Mouse (Mus musculus) cerebellum, adult 9-11 months (tissue): ENCODE measurements around the gene Lamtor2.

Experiments used
- DNase-seq: peaks from one replicate; pipeline ENCODE4 v3.0.0; 2022

Lamtor2 gene

DNA sequence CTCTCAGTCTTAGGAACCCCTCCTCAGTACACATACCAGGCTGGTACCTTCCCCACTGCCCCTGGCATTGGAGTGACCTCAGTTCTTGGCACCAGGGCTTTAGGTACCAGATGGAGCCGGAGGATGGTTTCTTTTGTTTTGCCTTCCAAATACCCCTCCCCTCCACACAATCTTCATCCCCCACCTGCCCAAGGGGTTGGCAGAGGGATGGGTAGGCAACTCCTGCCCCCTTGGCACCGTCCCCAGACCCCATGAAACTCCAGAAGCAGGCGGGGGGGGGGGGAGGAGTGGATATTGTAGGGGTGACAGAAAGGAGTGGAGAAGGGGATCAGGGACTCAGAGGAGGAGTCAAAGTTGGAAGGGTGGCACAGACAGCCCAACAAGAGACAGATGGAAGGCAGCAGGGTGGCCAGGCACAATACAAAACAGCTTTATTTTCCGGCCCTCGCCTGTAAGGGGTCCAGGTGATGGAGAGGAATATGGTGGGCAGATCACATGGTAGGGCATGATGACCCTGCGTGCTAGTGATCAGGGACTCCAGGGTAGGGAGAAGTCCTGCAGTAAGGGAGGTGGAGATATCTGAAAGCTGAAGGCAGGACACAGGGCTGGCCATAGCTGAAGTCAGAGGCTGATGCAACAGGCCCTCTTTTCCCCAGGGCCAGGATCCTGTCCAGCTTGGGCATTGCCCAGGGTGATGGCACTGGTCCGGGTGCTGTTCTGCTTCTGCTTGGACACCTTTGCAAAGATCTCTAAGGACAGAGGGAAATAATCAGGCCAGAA, 11.1 kb downstream of the Lamtor2 start:
- DNase-seq: peak; percentile 70

DNA sequence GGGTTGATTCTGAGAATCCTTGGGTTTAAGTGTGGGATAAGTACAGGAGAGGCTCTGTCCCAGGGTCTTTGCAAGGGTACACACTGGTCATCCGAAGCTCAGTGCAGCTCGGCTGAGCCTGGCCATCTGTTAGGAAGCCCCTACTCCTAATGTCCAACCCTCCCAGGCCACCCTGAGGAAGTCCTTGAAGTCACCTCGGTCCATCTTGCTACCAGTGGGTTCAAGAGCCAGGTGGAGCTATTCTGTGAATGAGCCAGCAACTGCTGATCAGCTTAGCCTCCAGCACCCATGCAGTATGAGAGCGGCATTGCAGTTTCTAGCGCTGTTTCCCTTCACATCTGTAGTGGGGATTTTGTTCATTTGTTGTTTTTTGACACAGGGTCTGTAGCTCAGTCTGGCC, 12.8 kb downstream of the Lamtor2 start:
- no peak for DNase-seq

DNA sequence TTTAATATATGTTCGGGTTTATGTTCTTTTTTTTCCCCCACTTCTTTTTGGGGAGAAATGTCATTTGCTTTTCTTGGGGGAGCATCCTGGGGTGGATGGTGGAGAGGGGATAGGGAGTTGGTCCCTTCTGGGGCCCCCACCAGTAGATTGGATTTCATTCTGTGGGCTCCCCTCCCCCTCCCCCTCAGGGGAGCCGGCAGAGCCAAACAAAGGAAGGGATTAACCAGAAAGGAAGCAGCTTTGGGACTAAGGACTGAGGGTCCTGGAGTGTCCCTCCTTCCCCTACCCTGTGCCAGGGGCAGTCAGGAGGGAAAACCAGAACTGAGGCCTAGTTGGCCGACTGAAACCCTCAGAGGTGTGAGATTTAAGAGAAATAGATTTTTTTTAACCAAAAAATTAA, 13.5 kb downstream of the Lamtor2 start:
- no peak for DNase-seq

DNA sequence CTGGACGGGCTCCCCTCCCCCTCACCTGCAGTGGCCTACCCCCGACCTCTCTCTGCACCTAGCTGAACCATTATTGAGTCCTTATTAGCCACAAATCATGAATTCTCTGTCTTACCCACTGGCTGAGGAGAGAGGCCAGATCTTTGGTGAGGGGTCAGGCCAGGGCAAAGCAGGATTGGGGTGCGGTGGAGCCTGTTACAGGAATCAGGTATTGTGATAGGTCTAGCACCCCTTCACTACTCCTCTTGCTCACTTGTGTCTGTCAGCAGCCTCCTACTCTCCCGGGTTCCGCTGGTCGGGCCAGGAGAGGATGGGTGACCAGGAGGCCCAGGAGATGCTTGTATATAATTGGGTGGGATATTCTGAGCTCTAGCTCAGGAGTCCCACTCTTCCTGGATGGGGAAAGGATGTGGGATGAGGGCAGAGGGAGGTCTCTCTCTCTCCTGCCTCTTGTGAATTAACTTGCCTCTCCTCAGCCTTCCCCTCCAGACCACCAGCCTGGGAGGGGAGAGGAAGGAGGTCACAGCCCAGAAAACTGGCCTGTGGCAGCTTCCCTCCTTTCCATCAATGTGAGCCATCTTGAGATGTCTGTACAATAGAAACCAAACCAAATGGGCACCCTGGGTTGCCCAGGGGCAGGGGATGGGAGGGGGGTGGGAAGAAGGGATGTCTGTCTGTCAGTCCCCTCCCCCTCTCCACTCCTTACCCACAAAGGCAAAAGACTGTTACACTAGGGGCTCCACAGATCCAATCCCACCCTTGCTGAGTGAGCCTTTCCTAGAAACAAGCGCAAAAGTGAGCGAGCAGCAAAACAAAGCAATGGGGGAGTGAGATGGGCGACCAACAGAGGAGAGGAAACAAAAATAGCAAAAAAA, 14.4 kb downstream of the Lamtor2 start:
- DNase-seq: no peak

DNA sequence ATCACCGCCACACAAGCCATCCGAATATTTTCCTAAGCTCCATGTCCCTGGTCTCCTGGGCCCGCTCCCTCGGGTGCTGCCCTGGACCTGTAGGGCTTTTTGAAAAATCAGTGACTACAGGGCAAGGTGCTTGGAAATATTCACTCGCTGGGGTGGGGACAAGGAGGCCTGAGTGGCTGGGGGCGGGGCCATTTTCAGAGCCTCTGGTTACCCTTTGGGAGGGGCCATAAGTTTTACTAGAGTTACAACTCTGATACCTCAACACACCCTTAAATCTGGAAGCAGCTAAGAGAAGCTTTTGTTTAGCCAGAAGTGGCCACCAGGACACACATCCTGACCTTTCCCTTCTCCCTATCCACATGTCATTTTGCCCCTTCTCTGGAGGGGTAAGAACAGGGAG, 15.7 kb downstream of the Lamtor2 start:
- no peak for DNase-seq

DNA sequence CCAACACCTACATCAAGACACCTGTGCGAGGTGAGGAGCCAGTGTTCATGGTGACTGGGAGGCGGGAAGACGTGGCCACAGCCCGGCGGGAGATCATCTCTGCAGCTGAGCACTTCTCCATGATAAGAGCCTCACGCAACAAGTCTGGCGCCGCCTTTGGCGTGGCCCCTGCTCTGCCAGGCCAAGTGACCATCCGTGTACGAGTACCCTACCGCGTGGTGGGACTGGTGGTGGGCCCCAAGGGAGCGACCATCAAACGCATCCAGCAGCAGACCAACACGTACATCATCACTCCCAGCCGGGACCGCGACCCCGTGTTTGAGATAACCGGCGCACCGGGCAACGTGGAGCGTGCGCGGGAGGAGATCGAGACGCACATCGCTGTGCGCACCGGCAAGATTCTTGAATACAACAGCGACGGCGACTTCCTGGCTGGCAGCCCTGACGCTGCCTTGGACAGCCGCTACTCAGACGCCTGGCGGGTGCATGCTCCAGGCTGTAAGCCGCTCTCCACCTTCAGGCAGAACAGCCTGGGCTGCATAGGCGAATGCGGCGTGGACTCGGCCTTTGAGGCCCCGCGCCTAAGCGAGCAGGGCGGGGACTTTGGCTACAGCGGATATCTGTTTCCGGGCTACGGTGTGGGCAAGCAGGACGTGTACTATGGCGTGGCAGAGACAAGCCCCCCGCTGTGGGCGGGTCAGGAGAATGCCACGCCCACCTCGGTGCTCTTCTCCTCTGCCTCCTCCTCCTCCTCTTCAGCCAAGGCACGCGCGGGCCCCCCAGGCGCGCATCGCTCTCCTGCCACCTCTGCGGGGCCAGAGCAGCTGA, 16.6 kb downstream of the Lamtor2 start:
- DNase-seq: peak; percentile 86

DNA sequence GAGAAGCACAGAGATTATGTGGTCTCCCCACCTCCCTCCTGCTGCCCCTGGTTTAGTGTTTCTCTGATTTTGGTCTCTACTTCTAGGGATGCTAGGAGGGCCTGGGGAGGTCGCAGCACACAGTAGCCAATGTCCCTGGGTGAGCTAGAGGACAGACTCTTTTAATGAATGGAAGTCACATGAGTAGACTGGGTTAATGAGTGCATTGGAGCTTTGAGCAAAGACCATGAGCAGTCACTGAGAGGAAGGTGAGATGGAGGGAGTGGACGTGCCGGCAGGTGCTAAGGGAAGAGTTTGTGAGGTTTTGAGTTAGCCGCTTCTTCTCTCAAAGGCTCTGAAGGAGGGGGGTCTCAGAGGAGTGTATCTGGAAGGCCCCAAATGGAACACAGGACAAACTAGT, 17.3 kb downstream of the Lamtor2 start:
- DNase-seq: no peak

DNA sequence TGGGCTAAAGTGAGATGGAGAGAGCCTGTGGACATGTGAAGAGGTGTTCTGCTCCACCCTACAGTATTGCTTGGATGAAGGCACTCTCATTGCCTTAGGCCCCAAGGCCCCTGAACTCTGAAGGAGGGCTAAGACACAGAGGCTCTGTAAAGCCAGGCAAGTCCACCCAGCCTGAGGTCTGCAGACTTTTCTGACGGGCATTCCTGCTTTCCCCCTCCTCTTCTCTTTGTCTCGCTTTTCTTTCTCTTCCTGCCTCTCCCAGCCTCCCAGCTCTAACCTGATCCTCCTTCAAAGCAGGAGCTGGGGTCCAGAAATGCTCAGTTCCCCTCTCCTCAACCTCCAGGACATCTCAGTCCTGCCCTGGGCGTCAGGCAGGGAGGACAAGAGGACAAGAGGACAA, 17.9 kb downstream of the Lamtor2 start:
- no peak for DNase-seq

DNA sequence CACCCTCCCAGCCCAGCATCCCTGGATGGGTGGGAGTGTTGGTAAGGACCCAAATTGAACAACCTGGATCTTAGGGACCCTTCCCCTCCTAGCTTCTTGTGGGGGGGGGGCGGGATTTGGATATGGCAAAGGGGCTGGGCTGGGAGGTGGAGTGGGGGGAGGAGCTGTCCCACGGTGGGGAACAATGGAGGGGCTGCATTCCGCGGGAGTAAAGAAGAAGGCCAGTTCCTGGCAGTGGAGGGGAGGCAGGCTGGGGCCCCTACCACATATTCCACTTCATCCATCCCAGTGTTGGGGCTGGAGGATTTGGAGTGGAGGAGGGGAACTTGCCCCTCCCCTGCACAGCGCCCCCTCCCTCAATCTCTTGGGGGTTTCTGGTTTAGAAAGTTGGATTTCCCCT, 19.2 kb downstream of the Lamtor2 start:
- peak; percentile 45 for DNase-seq

DNA sequence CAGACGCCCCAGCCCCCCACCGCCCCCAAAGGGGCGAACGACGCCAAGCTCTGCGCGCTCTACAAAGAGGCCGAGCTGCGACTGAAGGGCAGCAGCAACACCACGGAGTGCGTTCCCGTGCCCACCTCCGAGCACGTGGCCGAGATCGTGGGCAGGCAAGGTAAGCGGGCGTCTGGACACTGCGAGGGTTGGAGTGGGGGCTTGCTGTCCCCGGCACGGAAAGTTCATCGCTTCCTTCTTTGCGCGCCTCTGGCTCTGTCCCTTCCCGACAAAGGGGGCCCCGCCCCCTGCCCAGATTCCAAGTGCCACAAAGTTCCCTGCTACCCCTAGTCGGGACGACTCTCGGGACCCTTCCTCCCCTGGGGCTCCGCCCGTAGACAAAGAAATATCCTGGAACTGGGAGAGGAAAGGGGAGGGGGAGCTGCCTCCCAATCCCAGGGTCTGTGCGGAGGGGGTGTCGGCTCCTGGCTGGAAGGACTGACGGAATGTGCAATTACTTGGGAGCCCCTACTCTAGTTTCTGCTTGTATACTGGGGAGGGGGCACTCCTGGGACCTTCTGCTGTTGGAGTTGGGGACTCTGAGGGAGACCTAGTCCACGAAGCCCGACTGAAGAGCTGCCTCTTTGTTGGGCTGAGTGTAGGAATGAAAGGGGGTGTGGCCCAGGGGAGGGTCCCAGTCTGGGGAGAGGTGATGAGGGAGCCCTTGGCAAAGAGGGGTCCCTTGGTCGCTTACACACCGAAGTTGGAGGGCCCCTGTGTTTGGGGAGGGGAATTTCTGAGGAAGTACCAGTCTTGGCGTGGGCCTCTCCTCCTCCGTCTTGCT, 20.0 kb downstream of the Lamtor2 start:
- DNase-seq: peak; percentile 71

DNA sequence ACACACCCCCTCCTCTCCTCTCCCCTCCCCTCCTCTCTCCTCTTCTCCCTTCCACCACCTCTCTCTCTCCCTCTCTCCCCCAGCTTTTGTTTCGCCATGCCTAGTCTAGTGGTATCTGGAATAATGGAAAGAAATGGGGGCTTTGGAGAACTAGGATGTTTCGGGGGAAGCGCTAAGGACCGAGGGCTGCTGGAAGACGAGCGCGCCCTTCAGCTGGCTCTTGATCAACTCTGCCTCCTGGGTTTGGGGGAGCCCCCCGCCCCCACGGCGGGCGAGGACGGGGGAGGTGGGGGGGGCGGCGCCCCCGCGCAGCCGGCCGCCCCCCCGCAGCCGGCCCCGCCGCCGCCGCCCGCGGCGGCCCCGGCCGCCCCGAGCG, 20.6 kb downstream of the Lamtor2 start, which contains the start of gene Mex3a:
Gene Mex3a, plus strand, starts transcription at position 97 of the 376 bp plus-strand sequence.
- peak; percentile 51 for DNase-seq

DNA sequence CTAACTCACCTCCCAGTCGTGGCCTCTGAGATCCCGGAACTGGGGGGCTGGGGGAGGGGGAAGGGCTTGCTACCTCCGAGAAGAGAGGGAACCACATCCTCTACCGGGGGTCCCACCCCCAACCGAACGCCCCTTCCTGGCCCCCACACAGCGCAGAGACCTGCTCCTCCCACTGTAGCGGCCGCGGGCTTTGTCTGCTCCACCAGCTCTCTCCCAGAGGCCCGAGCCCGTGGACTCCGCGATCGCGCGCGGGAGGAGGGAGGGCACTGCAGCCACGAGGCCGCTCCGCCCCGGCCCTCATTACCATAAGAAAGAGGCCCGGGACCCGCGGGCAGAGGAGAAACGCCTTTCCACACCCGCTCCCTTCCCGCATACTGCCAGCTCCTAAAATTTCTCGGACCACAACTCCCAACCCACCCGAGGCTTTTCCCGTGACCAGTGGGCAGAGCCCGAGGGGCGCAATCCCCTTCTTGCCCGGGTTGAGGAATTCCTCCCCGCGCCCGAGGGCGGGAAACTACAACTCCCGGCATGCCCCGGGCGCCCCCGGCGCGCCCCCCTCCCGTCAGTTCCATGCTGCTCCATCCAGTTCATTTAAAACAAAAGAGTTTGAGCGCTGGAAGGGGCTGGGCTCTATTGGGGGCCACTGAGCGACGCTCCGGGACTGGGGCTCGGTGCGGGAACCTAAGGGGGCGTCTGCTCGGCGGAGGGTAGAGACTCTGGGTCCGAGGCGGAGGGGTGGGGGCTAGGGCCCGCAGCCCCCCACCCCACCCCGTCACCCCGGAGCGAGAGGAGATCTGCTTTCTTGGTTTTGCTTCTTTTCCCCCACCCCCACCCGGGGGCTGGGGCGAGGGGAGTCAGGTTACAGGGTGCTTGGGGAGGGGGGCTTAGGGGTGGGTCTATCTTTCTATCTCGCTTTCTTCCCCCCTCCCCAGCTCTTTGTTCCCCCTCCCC, 21.3 kb downstream of the Lamtor2 start:
- peak; percentile 89 for DNase-seq

DNA sequence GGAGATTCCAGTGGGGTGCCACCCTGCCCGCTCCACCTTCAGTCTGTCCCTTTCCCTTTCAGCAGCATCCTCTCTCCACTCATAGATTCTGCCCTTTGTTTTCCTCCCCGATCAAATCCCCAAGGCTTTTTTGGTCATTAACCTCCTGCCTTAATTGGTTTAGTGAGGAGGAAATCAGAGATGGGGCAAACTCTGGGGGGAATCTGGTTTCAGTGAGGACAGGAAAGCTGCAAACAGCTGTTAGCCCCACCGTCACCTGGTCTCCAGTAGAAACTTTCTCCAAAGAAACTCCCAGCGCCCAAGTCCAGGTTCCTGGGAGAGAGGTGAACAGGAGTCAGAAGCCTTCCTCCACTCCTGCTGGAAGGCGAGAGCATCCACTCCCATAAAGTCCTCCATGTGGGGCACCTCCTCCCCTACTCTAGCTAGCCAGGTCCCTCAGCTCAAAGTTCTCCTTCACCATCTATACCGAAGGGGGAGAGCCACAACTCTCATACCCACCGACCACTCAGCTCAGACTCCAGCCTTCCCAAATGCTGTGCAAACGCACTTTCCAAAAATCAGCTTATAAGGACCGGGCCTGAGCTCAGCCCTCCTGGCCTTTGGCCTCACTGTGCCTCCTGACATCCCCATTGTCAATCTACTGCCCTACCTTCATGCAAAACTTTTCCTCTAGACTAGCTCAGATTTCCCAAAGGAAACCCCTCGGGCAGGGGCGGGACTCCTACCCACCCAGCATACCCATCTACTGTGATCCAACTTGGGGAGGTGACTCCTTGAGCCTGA, 22.6 kb downstream of the Lamtor2 start:
- DNase-seq: no peak

DNA sequence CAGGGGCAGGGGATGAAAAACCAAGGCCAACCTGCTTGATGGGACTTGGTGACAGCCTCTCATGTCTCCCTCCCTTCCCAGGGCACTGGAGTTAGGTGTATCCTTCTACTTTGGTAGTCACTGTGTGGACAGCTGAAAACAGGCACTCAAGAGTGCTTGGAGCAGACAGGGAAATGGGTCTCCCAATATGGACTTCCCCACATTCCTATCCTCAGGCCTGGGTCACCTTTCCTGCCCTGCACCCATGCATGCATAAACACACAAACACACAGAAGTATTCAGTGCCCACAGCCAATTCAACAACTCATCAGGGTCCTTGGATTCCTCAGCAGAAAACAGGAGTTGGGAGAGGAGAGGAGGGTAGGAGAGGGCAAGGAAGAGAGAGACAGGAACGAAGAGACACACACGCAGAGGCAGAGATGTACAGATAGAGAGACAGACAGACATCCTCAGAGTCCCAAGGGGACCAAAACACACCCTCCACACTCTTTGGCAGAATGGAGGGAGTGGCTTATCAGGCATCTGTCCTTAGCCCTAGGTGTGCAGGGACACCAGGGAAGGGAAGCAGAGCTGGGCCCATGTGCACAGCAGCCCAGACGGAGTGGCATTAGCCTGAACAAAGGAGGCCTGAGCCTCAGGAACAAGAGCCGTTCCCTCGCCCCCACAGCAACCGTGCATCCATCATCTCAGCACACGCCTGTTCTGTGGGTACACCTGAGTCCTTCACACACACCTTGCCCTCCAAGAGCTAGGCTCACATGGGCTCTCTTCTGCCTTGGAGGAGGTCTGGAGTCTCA, 23.5 kb downstream of the Lamtor2 start:
- no peak for DNase-seq

DNA sequence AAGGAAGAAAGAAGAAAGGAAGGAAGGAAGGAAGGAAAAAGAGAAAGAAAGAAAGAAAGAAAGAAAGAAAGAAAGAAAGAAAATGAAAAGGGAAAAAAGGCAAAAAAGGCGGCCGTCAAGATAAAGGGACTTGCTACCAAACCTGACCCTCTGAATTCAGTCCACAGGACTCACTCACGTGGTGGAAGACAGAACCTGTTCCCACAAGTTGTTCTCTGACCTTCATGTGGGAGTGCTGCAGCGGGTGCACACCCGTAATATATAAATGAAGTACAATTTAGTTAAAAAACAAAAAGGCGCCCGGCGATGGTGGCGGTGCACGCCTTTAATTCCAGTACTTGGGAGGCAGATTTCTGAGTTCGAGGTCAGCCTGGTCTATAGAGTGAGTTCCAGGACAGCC, 24.2 kb downstream of the Lamtor2 start:
- no peak for DNase-seq

DNA sequence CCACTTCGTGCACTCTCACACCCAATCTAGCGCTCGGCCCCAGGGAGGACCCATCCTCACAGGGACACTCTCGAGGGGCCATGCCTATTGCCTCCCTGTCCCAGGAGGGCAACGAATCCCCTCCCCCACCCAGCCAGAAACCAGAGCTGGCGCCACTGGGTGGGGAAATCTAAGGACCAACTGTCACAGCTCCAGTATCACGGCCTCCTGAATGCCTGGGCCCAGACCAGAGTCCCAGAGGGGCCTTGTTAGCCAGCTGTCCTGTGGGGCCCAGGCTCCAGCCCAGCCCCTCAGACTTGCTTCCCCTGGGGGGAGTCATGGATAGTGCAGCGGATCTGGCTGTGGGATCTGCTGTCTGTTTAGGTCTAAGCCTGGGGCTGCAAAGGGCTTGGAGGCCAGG, 25.3 kb downstream of the Lamtor2 start:
- DNase-seq: no peak

DNA sequence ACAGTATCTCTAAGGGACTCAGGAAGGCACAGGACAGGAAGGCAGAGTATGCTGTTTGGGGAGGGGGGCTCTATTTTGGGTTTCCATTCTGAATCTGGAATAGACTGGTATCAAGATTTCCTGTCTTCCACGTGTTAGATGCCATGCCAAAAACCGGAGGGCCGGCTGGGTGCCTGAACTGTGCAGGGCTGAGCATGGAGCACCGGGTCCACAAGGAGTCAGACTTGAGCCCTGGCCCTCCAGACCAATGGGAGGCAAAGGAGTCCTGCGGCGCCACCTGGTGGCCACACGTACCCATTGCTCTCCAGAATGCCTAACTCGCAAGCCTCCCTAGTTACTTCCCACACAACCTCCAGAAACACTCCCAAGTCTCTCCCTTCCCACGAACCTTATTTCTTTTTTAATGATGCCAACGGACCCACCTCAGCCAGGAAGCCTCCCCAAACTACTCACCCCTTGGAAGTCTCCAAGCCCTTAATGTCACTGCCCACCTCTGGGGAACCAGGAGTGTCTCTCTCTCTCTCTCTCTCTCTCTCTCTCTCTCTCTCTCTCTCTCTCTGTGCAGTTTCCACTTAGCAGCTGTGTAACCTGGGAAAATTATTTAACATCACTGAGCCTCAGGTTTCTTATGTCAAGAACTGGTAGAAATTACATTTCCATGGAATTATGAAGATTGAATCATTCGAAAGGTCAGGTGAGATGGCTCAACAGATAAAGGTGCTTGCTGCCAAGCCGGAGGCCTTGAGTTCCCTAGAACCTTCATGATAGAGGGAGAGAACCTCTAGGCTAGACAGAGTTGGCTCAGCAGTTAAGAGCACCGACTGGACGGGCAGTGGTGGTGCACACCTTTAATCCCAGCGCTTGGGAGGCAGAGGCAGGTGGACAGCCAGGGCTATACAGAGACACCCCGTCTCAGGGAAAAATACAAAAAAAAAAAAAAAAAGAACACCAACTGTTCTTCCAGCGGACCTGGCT, 26.4 kb downstream of the Lamtor2 start:
- DNase-seq: peak; percentile 88

DNA sequence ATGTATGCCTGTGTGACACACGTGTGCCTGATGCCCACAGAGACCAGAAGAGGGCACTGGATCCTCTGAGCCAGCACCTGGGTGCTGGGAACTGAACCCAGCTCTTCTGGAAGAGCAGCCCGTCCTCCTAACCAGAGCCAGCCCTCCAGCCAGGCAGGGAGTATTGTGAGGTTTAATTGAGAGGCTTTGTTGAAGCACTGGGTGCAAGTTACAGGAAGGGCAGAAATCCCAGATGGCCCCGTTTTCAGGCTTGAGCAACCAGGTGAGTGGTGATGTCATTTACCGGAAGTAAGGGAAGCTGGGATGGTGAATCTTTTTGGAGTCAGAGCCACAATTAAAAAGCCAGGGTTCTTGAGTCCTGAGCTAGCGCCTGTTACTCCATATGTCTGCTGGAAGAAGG, 27.9 kb downstream of the Lamtor2 start:
- no peak for DNase-seq
